Mouse (Mus musculus): ENCODE data around the gene Txnl4b. TPM values are rescaled to one million over a fixed set of nuclear protein-coding genes. Genes with fewer than 3 reads are reported as not detected.

The Txnl4b gene
- polyA plus RNA-seq (2012; ENCODE audit: low replicate concordance) = 4.4 and 7.7 TPM in 2 replicates

GRCm38 (mm10) chr8:109565498-109566333 is at the start of gene Txnl4b, which contains the start of gene Dhx38:
Txnl4b (plus strand) TSS chr8:109565892.
Dhx38 (minus strand) TSS chr8:109565861.

GRCm38 (mm10) chr8:109578900-109579301 is 13.2 kb downstream of the Txnl4b start, which contains the start of gene Hp:
Hp (minus strand) TSS chr8:109579172.

GRCm38 (mm10) chr8:109608271-109609152 is 42.8 kb downstream of the Txnl4b start, which contains the start of gene Dhodh:
Dhodh (minus strand) TSS chr8:109608673.

GRCm38 (mm10) chr8:109614243-109615210 is 48.8 kb downstream of the Txnl4b start, which contains the start of gene Pkd1l3:
Pkd1l3 (plus strand) TSS chr8:109614517.

Other genes with a start within 250 kb of the Txnl4b start
- not detected in 2 replicates for gene Pmfbp1, start 71.9 kb upstream of the Txnl4b start, polyA plus RNA-seq (2012; ENCODE audit: low replicate concordance)
- gene Dhx38, start within 50 bp of the Txnl4b start, polyA plus RNA-seq (2012; ENCODE audit: low replicate concordance) = 21.3 and 34.8 TPM in 2 replicates
- gene Hp, start 13.3 kb downstream of the Txnl4b start, polyA plus RNA-seq (2012; ENCODE audit: low replicate concordance) = 35.5 and 50.3 TPM in 2 replicates
- gene Dhodh, start 42.8 kb downstream of the Txnl4b start, polyA plus RNA-seq (2012; ENCODE audit: low replicate concordance) = 41.3 and 46.4 TPM in 2 replicates
- gene Pkd1l3, start 48.6 kb downstream of the Txnl4b start, polyA plus RNA-seq (2012; ENCODE audit: low replicate concordance) = 0.38 and 0.43 TPM in 2 replicates
- gene Ist1, start 127.4 kb downstream of the Txnl4b start, polyA plus RNA-seq (2012; ENCODE audit: low replicate concordance) = 28.5 and 53.6 TPM in 2 replicates
- gene Zfp821, start 139.7 kb downstream of the Txnl4b start, polyA plus RNA-seq (2012; ENCODE audit: low replicate concordance) = 8.1 and 11.8 TPM in 2 replicates
- gene Atxn1l, start 171.8 kb downstream of the Txnl4b start, polyA plus RNA-seq (2012; ENCODE audit: low replicate concordance) = 26.8 and 37.2 TPM in 2 replicates
- 16.1 and 41.8 TPM in 2 replicates for gene Ap1g1, start 212.7 kb downstream of the Txnl4b start, polyA plus RNA-seq (2012; ENCODE audit: low replicate concordance)

All from hematopoietic multipotent progenitor cell, adult 10-12 weeks (in vitro differentiated cells).